Mouse (Mus musculus): ENCODE data around the gene Cwh43.
A peak's percentile ranks its signal among the peaks of the same experiment; 100 is the strongest.

Gene Cwh43

GRCm38 (mm10) chr5:73399768-73400526 is 5.9 kb upstream of the Cwh43 start:
- DNase-seq, result peak; percentile 31

GRCm38 (mm10) chr5:73401341-73401740 is 4.5 kb upstream of the Cwh43 start:
- no peak for DNase-seq

GRCm38 (mm10) chr5:73402911-73403310 is 3.0 kb upstream of the Cwh43 start:
- DNase-seq, result no peak

- no peak for DNase-seq
Measured at GRCm38 (mm10) chr5:73403311-73404068, 2.4 kb upstream of the Cwh43 start.

- DNase-seq, result no peak
Measured at GRCm38 (mm10) chr5:73404790-73405189, 1.1 kb upstream of the Cwh43 start.

GRCm38 (mm10) chr5:73406861-73407260 is 986 bp downstream of the Cwh43 start:
- no peak for DNase-seq

- DNase-seq, result no peak
Measured at GRCm38 (mm10) chr5:73409970-73410369, 4.1 kb downstream of the Cwh43 start.

GRCm38 (mm10) chr5:73411771-73412170 is 5.9 kb downstream of the Cwh43 start:
- no peak for DNase-seq

- no peak for DNase-seq
Measured at GRCm38 (mm10) chr5:73414172-73414571, 8.3 kb downstream of the Cwh43 start.

- DNase-seq, result no peak
Measured at GRCm38 (mm10) chr5:73419045-73419695, 13.3 kb downstream of the Cwh43 start.

- no peak for DNase-seq
Measured at GRCm38 (mm10) chr5:73426824-73427223, 20.9 kb downstream of the Cwh43 start.

GRCm38 (mm10) chr5:73431581-73431980 is 25.7 kb downstream of the Cwh43 start:
- peak; percentile 84 for DNase-seq

GRCm38 (mm10) chr5:73432805-73433204 is 26.9 kb downstream of the Cwh43 start:
- no peak for DNase-seq

GRCm38 (mm10) chr5:73434764-73435163 is 28.9 kb downstream of the Cwh43 start:
- DNase-seq, result no peak

GRCm38 (mm10) chr5:73442176-73442575 is 36.3 kb downstream of the Cwh43 start:
- no peak for DNase-seq

- no peak for DNase-seq
Measured at GRCm38 (mm10) chr5:73450276-73450675, 44.4 kb downstream of the Cwh43 start.

GRCm38 (mm10) chr5:73454502-73455306 is 48.8 kb downstream of the Cwh43 start:
- no peak for DNase-seq

GRCm38 (mm10) chr5:73455307-73455687 is 49.4 kb downstream of the Cwh43 start:
- no peak for DNase-seq

GRCm38 (mm10) chr5:73468462-73469433 is 62.9 kb downstream of the Cwh43 start:
- peak; percentile 23 for DNase-seq

- no peak for DNase-seq
Measured at GRCm38 (mm10) chr5:73474412-73475405, 68.8 kb downstream of the Cwh43 start.
